Mouse (Mus musculus) testis, postnatal 14 days (tissue): Measurements from ENCODE around the gene Ccdc167.
"Not testable (repeated sequence)": the region's sequence is repeated elsewhere in the genome, so short reads cannot be mapped to it uniquely, and the experiment has no call there.

Experiments
- DNase-seq: peaks from one replicate; pipeline ENCODE4 v3.0.0; 2021; ENCODE audit warnings: low spot score

The Ccdc167 gene

DNA sequence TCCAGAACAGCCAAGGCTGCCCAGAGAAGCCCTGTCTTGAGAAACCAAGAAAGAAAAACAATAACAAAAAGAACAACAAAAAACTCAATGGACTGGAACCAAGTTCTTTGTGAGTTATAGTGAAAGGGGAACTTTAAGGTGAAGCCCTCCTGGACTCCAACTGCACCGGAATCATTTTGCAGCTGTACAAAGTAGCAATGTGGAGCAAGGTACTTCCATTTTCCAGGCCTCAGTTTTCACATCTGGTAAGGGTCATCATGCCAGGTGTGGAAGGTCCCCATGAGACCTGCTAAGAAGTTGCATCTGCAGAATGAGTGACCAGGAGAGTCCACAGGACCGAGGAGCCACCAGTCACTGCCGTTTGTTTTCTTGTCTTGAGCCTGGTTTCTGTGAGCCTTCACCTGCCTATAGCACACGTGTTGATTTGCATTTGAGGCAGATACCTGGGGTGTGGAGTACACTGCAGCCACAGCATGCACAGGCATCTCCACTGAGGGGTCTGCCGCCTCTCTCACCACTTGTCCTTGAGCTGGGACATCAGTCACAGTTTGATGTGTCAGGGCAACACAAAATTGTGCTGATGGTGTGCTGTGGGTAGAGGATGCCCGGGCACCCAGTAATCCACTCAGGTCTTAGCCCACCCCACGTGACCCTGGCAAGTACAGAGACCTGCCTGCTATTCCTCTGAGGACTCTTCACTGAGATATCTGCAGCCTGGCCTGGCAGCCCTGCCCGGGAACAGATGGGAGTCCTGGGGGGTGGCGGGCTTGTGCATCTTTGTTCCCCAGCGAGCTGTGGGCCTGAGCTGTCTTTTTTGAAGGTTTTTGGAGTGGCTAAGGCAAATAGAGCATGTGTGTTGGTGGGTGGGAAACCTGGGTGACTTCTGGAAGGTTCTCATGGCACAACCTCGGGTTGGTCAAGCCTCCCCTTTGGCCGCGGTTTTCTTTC is 3.1 kb upstream of the Ccdc167 start:
- DNase-seq = no peak

DNA sequence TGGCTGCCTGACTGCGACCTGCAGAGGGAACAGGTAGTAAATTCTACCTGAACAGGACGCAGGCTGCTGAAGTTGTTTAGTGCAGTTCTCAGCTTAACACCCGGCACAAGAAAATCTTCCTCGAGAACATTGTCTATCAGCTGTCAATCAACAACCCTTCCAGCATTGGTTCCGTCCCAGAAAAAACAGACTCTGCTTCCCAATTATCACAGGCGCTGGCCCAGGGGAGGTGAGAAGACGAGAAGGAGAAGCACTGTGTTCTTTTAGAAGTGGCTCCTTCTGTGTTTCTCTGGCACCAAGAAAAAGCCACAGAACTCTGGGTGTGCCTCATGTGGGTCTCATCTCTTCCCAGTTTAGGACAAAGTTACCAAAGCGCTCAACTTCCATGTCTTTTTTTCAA is 1.8 kb upstream of the Ccdc167 start:
- DNase-seq = no peak

- DNase-seq = not testable (repeated sequence)
Measured at GRCm38 (mm10) chr17:29713734-29714133, 3.1 kb downstream of the Ccdc167 start.

DNA sequence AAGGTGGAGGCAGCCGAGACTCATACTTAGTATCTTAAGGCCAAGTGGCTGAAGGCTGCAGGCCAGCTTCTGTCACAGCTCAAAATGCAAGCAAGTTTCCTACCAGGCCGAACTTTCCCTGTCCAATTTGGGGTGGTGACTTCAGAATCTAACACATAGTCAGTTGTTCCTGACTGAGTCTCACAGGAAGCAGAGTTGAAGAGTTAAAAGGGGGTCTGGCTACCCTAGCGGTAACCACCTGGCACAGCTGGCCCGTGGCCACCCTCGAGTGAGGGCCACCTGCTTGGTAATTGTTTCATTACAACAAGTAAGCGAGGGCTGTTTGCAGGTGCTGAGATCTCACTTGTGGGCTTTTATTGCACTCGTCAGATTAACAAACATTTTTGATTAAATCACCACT is 4.3 kb downstream of the Ccdc167 start:
- DNase-seq = no peak

- no peak for DNase-seq
Measured at GRCm38 (mm10) chr17:29711745-29712431, 5.0 kb downstream of the Ccdc167 start.

DNA sequence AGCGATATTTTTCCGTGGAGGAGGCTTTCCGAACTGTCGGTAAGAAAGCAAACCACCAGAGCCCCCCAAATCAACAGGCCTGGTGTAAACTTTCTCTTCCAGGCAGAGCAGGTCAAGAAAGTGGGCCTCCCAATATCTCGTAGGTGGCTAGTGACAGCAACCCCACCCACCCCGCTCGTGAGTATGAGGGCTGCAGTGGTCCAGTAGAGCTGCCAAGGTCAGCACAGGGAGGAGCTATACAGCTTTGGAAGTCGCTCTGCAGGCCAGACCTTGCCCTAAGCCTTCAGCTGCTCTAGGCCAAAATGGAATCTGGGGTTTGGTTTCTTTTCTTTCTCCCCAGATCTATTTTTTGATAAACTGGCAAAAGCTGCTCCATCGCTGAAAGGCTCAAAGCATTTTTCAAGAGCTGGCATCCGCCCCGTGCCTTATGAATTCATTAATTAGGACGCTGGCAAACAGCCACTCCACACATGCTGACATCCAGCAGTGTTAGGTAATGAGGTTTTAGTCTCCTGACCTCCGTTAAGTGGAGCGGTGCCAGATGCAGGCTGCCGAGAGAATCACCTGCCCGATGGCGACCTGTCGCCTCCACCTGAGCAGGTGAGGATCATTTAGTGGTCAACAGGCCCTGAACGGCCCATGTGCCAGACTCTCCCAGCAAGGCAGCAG is 5.6 kb downstream of the Ccdc167 start:
- DNase-seq = no peak

DNA sequence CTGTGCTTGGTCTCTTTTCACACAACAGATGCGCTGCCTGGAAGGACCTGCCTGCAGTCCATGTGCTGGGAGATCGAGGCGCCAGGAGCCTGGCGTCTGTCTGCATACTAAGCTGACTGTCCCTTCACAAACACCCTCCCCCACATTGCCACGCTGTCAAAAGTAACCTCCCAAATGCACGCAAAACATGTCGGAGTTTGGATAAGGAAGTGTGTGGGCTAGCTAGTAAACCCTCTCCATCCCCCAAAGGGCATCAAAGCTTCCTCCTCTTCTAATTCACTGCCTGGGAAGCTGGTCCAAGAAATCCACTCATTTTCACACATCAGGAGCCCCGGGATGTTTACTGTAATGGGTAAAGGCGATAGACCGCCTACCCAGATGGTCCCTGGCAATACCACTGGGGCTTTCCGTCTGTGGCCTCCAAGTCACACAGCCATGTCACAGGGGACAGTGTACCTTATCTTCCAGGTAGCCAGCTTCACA is 6.2 kb downstream of the Ccdc167 start:
- DNase-seq = no peak

- DNase-seq = no peak
Measured at GRCm38 (mm10) chr17:29708783-29709182, 8.1 kb downstream of the Ccdc167 start.

DNA sequence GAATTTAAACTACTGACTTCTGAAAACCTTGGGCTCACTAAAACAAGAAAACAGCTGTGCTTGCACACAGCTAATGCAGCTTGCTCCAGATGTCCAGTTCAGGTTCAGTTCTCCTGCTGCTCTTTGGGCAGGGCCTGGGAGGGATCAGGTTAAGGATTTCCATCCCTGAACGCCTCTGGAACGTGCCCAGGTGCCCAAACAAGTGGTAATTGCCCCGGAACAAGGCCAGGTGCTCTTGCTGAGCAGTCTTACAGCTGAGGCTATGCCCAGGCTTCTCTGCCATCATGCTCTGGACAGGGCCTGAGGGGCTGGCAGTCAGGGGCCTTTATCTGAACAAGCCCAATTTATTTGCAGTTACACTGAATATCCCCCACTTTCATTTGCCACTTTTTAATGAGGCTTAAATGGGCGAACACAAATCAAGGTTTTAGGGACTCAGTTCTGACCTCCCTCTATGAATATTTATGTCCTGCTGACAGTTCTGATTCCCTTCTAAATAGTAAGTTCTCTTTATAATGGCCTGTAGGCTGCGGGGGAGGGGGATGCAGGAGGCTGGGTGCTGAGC is 9.8 kb downstream of the Ccdc167 start:
- no peak for DNase-seq

DNA sequence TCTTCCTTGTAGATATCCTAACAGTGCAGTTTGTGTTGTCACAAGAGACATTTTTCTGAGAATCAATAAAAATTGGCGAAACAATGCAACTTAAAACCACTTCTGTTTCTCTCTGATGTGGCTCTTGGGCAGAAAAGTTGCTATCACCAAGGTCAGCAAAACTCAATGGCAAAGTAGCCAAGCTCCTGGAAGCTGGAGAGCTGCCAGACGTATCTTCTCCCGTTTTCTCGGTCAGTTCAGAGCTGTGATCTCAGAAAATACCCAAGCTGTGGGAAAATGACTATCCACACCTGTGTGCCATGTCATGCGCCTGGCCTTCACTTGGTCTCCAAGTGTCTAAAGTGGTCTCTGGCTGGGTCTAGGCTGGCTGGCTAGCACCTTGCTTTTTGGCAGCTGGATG is 11.0 kb downstream of the Ccdc167 start:
- DNase-seq = no peak

DNA sequence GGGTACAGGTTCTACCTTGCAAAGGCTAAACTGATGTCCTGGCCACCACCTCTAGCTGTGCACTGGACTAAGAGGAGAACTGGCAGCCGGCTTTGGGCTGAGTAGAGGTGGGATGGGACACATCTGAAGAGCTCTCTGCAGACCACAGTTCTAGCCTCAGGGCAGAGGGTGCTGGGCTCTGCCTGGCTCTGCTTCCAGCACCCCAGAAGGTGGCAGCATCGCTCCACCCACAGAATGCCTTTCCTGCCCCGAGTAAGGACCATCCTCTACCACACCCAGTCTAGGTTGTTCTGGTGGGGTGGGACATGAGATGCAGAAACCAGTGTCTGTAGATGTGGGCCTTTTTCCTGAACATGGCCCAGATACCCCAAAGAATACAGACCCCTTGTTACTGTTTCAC is 12.1 kb downstream of the Ccdc167 start:
- DNase-seq = no peak

GRCm38 (mm10) chr17:29702938-29703710 is 13.7 kb downstream of the Ccdc167 start:
- DNase-seq = no peak

DNA sequence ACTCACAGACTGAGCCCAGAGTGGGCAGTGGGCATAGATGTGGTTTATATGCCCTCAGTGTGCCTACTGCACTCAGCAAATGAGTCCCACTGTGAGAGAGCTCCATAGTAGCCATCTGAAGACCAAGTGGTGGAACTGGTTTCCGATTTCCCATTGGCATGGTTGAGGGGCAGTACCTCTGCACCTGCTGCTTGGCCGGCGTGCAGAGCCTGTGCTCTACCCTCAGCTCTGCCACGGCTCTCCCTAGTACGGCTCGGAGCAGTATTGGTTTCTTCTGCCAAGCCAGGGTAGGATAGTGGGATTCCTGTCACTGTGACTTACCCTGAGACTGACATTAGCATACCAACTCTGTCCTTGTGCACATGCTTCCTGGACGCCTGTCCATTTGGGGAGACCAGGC is 16.3 kb downstream of the Ccdc167 start:
- DNase-seq = no peak

GRCm38 (mm10) chr17:29698421-29698820 is 18.4 kb downstream of the Ccdc167 start:
- no peak for DNase-seq

DNA sequence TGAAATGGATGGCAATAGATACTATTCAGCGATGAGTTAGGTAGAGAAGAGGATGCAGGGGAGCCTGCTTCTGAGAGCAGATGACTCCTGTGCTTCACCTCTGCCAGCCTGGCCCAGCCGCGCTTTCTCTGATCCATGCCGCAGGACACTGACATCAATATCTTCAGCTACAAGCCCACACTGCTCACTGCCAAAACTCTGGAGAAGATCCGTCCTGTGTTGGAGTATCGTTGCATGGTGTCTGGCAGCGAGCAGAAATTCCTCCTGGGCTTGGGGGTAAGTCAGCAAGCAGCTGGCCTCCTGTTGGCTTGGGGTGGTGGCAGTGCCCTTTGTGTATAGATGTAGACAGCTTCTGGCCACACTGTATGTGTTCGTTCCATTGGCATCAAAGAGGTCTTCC is 19.9 kb downstream of the Ccdc167 start:
- no peak for DNase-seq

- DNase-seq = no peak
Measured at GRCm38 (mm10) chr17:29694516-29694915, 22.3 kb downstream of the Ccdc167 start.

DNA sequence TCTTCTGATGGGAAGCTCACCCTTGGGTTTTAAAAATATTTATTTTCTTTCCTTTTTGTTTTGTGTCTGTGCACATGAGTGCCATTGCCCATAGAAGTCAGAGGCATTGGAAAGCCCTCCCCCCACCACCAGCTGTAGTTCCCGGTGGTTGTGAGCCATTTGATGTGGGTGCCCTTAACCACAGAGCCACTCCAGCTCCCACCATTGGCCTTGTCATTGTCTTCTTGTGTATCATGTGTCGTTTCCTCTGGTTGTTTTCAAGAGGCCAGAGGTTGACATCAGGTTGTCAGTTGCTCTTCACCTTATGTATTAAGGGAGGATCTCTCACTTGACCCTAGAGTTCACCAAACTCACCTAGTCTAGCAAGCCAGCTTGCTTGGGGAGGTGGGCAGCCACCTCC is 23.3 kb downstream of the Ccdc167 start:
- no peak for DNase-seq

GRCm38 (mm10) chr17:29692827-29693226 is 24.0 kb downstream of the Ccdc167 start:
- DNase-seq = no peak

DNA sequence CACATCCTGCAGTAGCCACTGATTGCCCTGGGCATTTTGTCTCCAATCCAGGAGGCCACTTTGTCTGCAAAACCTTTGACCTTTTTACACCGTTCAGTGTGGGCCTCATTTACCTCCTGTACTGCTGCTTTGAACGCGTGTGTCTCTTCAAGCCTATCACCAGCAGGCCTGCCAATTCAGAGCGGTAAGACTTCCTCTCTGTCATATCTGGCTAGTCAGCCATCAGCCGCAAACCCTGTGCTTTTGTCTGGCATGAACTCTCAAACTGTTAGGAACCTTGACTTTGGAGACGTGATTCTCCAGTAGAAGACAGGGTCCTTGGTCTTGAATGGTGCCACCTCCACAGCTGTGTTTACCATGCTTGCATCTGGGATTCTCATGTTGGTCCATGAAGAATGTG is 26.6 kb downstream of the Ccdc167 start:
- DNase-seq = no peak

- no peak for DNase-seq
Measured at GRCm38 (mm10) chr17:29688610-29689009, 28.2 kb downstream of the Ccdc167 start.

- DNase-seq = no peak
Measured at GRCm38 (mm10) chr17:29687373-29687772, 29.5 kb downstream of the Ccdc167 start.

DNA sequence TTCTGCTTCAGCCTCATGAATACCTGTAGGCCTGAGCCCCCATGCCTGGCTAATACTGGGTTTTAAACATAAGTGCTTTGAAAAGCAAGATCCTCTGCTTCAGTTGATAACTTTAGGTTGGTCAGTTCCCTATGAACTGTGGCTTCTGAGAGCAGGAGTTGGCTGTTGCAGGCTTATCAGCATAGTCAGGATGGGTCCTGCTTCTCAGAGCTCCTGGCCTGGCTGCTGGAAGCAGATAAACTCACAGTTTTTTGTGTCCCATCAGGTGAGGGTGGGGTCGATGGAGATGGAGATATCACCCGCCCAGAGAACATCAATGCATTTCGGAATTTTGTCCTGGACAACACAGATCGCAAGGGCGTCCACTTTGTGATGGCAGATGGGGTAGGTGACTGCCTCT is 30.1 kb downstream of the Ccdc167 start:
- DNase-seq = no peak
